Mouse (Mus musculus) neural tube, embryonic 15.5 days (tissue): ENCODE results near the gene P2ry14. TPM values are rescaled to one million over a fixed set of nuclear protein-coding genes. Genes with fewer than 3 reads are reported as not detected.

Experiments used
- polyA plus RNA-seq: library from polyadenylated mRNA; unstranded; fragments of >200 nt; fragmentation: Nextera tagmentation; extraction: Ambion mirVana; gene quantifications from 2 replicates; pipeline ENCODE4 v1.2.1, GENCODE M21; 2015

Gene P2ry14
- polyA plus RNA-seq, 1 experiment from 2014 or later = 4.9 TPM

Other genes starting within 250 kb of the P2ry14 start
- 4.6 and 4.8 TPM in 2 replicates for gene Med12l, start 147.8 kb downstream of the P2ry14 start, polyA plus RNA-seq
- gene Gpr171, start 51.8 kb downstream of the P2ry14 start, polyA plus RNA-seq = 1.6 and 4.4 TPM in 2 replicates
- gene Gpr87, start 41.5 kb upstream of the P2ry14 start, polyA plus RNA-seq = 0.13 and 0.77 TPM in 2 replicates
- 1.9 and 2.3 TPM in 2 replicates for gene P2ry13, start 57.3 kb upstream of the P2ry14 start, polyA plus RNA-seq
- gene P2ry12, start 109.3 kb upstream of the P2ry14 start, polyA plus RNA-seq = 8.1 and 8.6 TPM in 2 replicates
- 3.0 and 4.3 TPM in 2 replicates for gene Igsf10, start 190.8 kb upstream of the P2ry14 start, polyA plus RNA-seq